Mouse (Mus musculus) adrenal gland, adult 2 months (tissue): Measurements from ENCODE around the gene Rftn1. TPM values are rescaled to one million over a fixed set of nuclear protein-coding genes. Genes with fewer than 3 reads are reported as not detected.
"Not testable (repeated sequence)": the region's sequence is repeated elsewhere in the genome, so short reads cannot be mapped to it uniquely, and the experiment has no call there.

Experiments used
- DNase-seq: peaks from one replicate; pipeline ENCODE4 v3.0.0; 2021
- long read RNA-seq: library from polyadenylated mRNA; stranded (forward); transcript quantifications from one replicate; pipeline ENCODE4 v2.0.0, GENCODE M21; 2021
- polyA plus RNA-seq: library from polyadenylated mRNA; depleted of rRNA; stranded (reverse); fragments of >200 nt; gene quantifications from 2 replicates; pipeline ENCODE4 v1.2.3, GENCODE M21; 2012; rRNA removed
- total RNA-seq, 2 experiments: library from RNA; stranded (reverse); gene quantifications; 2 replicates each; pipeline ENCODE4 v1.2.3; 2021

Gene Rftn1
- 10 to 100 TPM in 1 of 2 experiments, 1 to 10 TPM in 1; 9.1 to 12.0 TPM for total RNA-seq
- polyA plus RNA-seq, result 26.8 and 32.2 TPM in 2 replicates
- long read RNA-seq, full-length matches to known transcripts, result 20 of 21 reads
- long read RNA-seq, partial matches to known transcripts, result 0 of 21 reads
- long read RNA-seq, other reads (novel, unspliced or antisense), result 1 of 21 reads

DNA sequence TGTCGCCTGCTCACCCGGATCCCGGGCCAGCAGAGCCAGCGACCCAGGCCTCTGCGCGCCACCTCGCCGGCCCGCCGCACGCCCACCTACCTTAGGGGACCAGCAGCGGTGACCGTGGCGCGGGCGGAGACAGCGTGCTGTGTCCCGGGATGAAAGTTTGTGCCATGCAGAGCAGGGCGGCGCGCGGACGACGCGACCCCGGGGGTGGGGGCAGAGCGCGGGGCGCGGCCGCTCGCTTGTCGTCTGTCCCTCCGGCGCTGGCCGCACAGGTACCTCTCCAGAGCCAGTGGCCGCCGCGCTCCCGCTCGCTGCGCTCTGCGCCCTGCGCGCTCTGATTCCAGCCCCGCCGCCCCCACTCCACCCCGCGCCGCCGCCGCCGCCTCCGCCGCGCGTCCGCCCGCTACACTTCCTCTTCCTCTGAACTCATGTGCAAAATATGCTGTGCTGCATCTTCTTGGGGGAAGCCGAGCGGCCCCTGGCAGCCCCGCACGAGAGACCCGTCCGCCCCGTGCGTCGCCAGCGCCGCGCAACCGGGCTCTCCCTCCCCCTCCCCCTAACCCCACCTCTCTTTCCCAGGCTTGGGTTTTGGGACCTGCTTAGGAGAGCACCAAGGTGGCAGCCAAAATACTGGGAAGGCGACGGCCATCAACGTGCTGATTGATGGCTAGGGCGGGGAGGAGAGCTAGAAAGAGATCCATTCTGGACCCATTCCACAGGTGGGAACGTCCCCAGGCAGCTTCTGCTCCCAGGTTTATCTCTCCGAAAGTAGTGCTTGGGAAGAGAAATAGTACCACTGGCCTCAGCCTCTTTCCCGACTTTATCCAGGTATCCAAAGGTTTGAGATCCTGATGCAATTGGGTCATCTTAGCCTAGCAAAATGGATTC is at the start of gene Rftn1:
TSS of gene Rftn1 (minus strand) at position 544 of the 885 bp plus-strand sequence.
- peak; percentile 60 for DNase-seq

DNA sequence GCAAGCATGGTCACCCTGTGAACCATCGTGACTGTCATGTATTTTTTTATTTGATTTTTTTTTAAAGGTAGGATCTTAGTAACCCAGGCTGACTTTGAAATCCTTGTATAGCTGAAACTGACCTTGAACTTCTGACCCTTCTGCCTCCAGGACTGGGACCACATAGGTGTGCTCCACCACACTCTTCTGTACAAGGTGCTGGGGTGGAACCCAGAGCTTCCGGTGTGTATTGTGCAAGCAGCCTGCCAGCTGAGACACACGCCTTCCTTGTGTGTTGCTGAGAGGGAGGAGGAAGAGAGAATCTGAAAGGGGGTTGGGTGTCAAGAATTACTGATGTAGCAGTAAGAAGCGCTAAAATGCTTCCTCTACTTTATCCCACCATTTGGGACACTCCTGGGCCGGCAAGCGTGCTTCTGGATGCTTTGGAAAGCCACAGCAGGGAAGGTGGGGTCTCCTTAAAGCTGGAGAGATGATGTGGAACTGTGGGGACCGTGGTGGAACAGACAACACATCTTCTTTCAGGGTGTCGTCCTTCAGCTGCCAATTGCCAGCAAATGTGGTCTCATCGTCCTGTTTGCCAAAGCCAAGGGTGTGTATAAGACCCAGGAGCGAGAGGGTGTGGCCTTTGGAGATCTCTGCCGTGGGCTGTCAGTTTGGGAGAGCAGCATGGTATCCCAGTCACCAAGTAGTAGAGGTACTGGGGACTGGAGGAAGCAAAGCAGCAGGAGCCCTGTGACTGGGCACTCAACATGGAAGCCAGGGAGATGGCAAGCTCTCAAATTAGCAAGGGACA is 47.5 kb upstream of the Rftn1 start:
- no peak for DNase-seq

DNA sequence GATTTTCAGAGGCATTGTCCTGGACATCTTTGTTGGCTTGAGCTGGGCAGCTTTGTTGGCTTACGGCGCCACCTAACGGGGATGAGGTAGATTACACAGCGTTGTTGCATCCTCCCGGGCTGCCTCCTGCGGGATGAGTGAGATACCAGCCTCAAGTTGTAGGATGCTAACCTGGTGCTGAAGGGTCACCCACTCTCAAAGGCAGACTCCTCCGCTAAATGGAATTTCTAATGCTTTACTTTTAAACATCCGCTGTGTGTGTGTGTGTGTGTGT is 46.9 kb upstream of the Rftn1 start:
- peak; percentile 79 for DNase-seq

DNA sequence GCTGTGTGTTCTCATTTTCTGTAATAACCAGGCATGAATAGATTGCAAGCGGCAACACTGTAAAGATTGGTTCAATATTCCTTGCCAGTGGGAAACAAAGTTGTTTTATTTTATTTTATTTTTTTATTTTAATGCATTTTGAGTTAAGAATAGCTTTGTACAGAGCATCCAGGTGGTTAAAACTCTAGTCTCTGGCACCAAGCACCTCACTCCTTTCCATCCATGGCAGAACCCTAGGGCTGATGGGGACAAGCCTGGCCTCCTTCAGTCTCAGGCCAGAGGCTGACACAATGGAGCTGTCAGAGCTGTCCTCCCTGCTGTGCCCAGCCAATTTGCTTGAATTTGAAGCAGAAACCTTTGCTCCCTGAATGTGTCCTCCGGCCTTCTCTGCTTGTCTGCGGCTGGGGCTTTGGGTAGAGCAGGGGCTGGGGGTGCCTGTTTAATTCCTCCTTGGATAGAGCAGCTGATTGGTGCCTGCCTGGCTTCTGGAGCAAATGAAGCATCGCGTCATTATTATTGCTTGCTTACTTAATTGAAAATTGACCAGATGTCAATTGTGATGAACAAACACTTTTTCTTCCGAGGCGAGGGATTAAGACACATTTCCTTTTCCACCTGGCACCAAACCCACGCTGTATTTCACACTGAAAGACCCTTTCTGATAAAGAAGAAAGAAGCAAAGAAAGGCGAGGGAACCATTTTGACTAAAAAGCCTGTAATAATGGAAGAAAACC is 46.4 kb upstream of the Rftn1 start:
- DNase-seq, result no peak

DNA sequence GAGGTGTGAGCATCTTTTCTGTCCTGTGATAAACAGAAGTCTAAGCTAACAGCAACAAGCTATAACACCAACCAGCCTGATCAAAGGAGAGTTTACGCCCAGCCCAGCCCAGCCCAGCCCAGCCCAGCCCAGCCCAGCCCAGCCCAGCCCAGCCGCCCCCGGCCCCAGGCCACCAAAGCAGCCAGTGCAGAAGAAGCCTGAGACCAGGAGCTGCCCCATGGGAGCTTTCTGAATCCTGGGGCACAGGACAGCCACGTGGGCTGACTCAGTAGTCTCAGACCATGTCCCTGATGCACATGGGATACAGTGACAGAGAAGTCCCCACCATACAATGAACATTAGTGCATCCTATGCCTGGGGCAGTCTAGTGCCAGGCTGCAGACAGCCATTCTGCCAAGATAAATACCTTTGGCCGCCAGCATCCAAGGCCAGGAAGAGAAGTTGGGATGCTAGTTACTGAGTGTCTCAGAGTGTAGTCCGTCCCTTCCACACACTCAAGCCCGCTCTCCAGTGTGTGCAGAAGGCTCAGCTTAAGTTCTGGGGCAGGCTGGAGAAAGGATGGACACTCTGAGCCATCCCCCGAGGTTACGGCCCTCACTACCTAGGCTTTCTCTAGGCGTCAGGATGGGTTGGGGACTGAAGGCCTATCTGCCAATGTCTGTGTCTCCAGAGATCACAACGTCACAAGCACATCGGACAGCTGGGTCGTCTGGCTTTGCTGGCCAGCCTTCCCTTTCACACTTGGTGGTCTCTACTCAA is 45.6 kb upstream of the Rftn1 start:
- no peak for DNase-seq

- no peak for DNase-seq
These were observed 43.5 kb upstream of the Rftn1 start for GRCm38 (mm10) chr17:50233956-50234355.

DNA sequence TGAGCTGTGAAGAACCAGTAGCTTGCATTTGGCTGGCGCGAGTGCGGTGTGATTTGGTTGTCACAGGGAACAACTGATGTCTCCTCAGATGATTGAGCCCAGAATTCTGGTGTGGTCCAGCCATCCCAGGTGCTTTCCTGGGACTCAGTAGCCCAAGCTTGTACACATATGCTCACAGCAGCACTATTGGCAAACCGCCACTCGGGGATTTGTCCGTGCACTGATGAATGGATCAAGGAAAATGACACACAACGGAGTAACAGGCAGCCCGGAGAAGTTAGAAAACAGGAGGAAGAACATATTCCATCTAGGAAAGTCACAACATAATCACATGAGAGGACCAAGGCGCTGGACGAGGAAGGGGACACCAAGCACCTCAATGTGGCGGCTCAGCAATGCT is 42.3 kb upstream of the Rftn1 start:
- DNase-seq, result no peak

GRCm38 (mm10) chr17:50231206-50231605 is 40.7 kb upstream of the Rftn1 start:
- no peak for DNase-seq

- no peak for DNase-seq
These were observed 39.1 kb upstream of the Rftn1 start for GRCm38 (mm10) chr17:50229534-50229933.

- no peak for DNase-seq
These were observed 36.9 kb upstream of the Rftn1 start for GRCm38 (mm10) chr17:50227366-50227765.

GRCm38 (mm10) chr17:50224718-50225117 is 34.2 kb upstream of the Rftn1 start:
- no peak for DNase-seq

DNA sequence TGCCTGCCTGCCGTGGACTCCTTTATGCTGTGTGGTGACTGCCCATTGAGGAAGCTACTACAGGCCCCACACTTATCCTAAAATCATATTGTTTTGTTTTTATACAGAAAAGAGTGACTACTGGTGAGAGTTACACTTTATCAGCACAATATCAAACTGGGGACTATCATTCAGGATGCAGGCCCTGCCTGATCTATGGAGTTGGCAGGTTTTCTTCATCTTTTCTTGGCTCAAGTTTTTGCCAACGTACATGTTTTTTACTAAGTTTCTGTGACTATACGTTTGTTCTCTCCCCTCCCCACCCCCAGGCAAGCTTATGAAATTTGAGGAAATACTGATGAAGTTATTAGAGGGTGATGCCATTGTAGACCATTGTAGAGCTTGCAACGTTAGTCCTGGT is 27.5 kb upstream of the Rftn1 start:
- no peak for DNase-seq

GRCm38 (mm10) chr17:50215104-50215503 is 24.6 kb upstream of the Rftn1 start:
- no peak for DNase-seq

GRCm38 (mm10) chr17:50213117-50213516 is 22.6 kb upstream of the Rftn1 start:
- DNase-seq, result no peak

DNA sequence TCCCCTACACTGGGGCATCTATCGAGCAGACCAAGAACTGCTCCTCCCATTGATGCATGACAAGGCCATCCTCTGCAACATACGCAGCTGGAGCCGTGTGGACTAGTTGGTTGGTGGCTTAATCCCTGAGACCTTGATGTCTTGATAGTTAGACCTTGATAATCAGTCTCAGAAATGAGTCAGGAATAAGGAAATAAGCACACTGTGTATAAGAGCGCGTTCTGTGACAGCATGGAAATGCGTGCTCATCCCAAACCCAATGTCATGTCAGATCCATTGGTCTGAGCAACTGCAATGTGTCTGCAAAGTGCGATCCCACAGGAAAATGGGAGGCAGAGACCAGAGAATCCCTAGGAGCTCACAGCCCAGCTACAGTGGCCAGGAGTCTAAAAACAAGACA is 21.3 kb upstream of the Rftn1 start:
- peak; percentile 64 for DNase-seq

GRCm38 (mm10) chr17:50209831-50210230 is 19.4 kb upstream of the Rftn1 start:
- no peak for DNase-seq

DNA sequence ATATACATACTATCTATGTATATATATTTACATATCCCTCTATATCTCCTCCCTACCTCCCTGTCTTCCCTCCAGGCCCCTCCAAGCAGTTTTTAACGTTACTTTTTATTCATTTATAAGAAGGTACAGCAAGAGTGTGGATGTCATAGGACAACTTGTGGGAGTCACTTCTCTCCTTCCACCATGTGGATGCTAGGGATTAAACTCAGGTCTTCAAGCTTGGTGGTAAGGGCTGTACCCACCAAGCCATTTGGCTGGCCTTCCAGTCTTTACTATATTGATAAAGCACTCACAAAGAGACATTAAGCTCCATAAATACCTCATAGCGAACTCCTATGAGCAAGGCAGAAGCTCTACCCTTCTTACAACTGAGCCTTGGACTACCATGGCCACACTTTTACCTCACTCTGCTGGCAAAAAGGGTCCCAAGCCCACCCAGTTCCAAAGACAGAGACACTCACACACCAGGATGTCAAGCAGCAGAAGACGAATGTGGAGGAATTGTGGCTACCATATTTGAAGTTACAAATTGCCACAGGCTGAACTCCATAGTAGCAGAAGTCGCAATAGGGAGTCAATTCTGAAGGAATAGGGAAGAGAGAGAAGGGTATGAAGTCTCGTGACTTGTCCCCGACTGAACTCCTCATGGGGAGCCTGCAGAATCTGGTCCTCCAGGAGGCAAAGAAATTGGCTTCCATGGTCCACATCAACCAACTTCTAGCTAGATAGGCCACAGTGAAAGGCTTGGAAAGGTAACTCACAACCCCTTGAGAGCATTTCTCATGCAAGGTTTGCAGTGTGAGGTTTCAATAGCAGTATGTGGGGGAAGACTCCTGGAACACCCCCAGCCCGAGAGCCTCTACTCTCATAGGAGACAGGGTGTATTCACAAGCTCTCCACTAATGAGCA is 17.9 kb upstream of the Rftn1 start:
- no peak for DNase-seq

GRCm38 (mm10) chr17:50206262-50206661 is 15.8 kb upstream of the Rftn1 start:
- not testable (repeated sequence) for DNase-seq

GRCm38 (mm10) chr17:50205840-50206239 is 15.4 kb upstream of the Rftn1 start:
- DNase-seq, result not testable (repeated sequence)

DNA sequence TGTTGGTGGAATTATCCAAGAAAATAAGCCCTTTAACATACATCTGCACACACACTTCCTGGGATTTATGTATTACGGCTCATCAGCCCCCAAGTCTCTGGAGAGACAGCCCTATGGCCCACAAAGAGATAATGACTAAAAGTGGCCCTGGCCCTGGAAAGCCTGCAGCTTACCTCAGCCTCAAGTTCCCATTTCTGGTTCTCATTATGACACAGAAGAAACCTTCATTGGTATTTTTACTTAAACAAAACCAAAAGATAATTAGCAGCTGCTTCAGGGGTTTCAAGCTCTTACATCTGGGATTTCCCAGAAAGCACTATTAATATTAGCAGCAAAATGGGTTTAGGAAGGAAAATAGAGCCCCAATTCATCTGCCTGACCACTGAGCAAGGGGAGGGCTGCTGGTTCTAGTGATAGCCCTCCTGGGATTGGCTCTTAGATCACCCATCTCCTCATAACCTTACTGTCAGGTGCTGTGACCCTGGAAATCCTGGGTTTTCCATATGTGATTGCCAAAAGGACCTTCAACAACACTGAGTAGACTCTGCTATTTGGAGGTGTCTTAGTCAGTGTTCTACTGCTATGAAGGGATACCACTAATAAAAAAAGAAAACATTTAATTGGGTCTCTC is 14.8 kb upstream of the Rftn1 start:
- DNase-seq, result no peak
